Mouse (Mus musculus) myocyte (in vitro differentiated cells): Measurements from ENCODE around the gene Car5a.

ENCODE experiments used
- E2F4 ChIP-seq: IDR thresholded peaks from one replicate; pipeline ENCODE4 v1.6.1; 2011; ENCODE audit warnings: mild to moderate bottlenecking, control low read depth, moderate library complexity; ENCODE audit not compliant: insufficient read depth
- MAX ChIP-seq: IDR thresholded peaks from one replicate; pipeline ENCODE4 v1.6.1; 2011; ENCODE audit warnings: low read depth, mild to moderate bottlenecking, control low read depth
- POLR2A ChIP-seq: IDR thresholded peaks from one replicate; pipeline ENCODE4 v1.6.1; 2011; ENCODE audit warnings: low read depth, mild to moderate bottlenecking, control low read depth, moderate library complexity; ENCODE audit not compliant: insufficient read length
- POLR2AphosphoS2 ChIP-seq: IDR thresholded peaks from one replicate; pipeline ENCODE4 v1.6.1; 2011; ENCODE audit warnings: low read depth, control low read depth; ENCODE audit not compliant: insufficient read length

DNA sequence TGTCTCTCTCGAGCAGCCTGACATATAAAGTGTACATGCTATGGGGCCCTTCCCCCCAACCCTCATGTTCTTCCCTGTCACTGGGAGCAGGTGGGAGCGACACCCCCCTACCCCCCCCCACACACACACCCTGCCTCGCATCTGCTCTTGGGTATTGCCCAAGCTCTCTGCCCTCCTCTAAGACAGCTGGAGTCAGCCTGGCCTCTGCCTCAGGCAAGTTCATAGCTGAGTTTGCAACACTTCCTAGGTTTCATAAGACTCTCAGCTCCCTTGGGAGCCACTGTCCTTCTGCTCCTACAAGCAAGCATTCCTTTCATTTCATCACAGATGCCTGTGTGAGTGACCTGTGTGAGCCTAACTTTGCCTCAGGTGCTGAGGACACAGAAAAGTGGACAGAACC, 25.0 kb downstream of the Car5a start:
- no peak for TF ChIP-seq POLR2A
- no peak for TF ChIP-seq POLR2AphosphoS2
- no peak for TF ChIP-seq MAX
- TF ChIP-seq E2F4, result no peak
